Mouse (Mus musculus) kidney, adult 8-10 months (tissue): ENCODE measurements at regions not wholly inside any gene's neighbourhood (a gene's known extent, or its start where the extent isn't known, plus 50 kb on each side); places are given as distances from the start of the nearest gene placed in this dataset.
"Not testable (repeated sequence)": the region's sequence is repeated elsewhere in the genome, so short reads cannot be mapped to it uniquely, and the experiment has no call there.

Experiments
- DNase-seq, 2 experiments: peaks; one replicate each; pipeline ENCODE4 v3.0.0; 2022

GRCm38 (mm10) chrX:19341231-19342007 is 139.7 kb downstream of the Tex13c3 start:
- not testable (repeated sequence) for DNase-seq

GRCm38 (mm10) chrX:19313286-19313685 is 167.8 kb downstream of the Tex13c3 start:
- no peak for DNase-seq

DNA sequence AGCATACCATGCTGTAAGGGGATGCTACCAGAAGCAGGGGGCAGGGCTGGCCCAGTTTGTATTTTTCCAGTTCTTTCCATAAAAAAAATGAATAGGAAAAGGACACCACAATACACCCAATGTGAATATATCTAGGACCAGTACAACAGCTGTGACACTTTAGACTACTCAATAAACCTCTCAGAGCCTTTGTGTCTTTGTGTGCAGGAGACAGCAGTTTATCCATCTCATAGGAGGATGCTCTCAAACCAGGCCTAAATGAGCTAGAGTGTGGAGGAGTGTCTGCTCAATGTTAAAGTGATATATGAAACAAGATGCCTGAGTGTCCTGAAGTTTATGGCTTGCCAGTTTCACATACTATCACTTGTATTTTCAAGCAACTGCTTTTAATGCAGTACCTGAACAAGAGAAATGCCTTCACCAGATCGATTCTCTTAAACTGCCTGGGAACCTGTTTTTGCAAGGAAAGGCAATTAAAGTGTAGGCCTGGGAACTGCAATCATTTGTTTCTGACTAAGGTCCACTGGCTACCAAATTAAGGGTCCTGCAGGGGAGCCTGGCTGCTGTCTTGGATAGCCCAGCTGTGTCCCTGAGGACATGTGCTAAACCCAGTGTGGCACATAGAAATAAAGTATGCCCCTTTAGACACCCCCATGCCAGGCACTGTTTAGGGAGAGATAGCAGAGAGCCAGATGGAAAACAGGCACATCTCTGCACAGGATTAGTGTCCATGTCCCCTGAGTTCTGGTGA is 169.1 kb downstream of the Tex13c3 start:
- no peak for DNase-seq

DNA sequence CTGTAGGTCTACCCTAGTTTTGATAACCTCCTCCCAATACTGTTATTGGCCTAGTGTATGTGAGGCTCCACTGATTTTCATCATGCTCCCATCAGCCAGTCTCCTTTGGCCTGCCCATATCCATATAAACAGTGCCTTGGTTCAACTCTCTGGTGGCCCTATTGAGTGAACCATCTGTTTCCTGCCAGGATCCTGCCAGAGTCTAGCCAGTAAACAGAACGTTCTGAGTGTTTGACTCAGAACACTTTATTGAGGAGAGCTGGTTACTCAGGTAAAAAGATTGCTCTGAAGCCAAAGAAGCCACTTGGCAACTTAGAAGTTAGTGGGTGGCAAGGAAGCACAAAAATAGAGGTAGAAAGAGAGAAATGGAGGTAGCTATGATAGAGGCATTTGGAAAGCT is 169.7 kb downstream of the Tex13c3 start:
- DNase-seq, result no peak

- DNase-seq, result peak; percentile 7 to 25
Observed at GRCm38 (mm10) chrX:19288171-19288570, 192.9 kb downstream of the Tex13c3 start.

GRCm38 (mm10) chrX:19286431-19286830 is 194.7 kb downstream of the Tex13c3 start:
- DNase-seq, result peak; percentile 51 to 62

- no peak for DNase-seq
Observed at GRCm38 (mm10) chrX:19285773-19286172, 195.3 kb downstream of the Tex13c3 start.

DNA sequence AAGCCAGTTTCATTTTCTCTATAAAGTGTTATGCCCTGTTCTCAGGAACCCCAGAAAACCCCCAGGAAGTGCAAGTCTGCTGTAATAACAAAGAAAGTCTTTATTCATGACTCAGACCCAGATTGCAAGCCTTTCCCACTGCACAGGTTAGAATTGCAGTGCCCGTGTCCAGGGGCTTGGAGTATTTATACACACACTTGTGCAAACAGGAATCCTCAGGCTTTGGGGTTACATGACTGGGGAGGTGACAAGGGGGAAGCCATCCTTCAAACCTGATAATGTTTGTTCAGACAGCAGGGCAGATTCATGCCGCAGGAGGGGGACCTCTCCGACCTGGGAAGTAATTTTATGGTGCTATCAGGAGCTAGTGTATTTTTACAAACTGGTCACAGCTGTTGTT is 198.0 kb downstream of the Tex13c3 start:
- no peak for DNase-seq

DNA sequence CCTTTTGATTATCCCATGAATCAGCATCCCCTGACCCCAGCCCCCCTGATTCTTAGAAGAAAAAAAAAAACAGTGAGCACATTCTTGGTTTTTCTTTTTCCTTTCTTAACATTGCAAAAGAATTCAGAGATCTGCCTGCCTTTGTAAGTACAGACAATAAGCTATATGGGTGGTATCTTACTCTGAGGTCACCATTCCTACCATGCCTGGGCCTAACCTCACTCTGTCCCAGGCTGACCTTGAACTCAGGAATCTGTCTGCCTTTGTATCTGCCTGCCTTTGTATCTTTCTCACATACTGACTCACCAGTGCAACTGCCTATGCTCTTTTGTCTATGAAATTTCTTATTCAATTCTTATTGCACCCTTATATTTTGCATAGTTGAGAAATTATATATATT is 216.9 kb downstream of the Tex13c3 start:
- DNase-seq, result no peak

- no peak for DNase-seq
Observed at GRCm38 (mm10) chrX:19246777-19247619, 234.1 kb downstream of the Tex13c3 start.

DNA sequence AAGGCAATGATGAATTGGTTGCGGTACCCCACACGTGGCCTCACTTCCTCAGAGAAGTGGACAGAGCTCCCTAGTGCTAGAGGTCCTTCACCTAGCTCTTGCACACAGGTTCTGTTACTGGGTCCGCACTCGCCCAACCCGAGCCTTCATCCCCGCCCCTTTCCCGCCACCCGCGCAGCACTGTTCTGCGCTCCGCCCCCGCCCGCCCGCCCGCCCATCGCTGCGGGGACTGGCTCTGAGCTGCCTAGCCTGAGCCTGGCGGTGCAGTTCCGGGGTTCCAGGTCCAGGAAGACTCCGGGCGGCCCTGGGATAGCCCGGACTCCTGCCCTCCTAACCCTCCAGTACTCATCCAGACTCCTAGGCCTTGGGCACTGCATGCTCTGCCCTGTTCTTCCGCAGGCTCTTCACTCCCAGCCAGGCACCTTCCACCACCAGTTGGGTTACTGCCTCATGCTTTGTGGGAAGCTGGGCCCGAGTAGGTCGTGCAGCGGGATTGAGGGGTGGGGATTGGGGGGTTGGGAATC is 243.3 kb downstream of the Tex13c3 start:
- peak; percentile 56 to 58 for DNase-seq

DNA sequence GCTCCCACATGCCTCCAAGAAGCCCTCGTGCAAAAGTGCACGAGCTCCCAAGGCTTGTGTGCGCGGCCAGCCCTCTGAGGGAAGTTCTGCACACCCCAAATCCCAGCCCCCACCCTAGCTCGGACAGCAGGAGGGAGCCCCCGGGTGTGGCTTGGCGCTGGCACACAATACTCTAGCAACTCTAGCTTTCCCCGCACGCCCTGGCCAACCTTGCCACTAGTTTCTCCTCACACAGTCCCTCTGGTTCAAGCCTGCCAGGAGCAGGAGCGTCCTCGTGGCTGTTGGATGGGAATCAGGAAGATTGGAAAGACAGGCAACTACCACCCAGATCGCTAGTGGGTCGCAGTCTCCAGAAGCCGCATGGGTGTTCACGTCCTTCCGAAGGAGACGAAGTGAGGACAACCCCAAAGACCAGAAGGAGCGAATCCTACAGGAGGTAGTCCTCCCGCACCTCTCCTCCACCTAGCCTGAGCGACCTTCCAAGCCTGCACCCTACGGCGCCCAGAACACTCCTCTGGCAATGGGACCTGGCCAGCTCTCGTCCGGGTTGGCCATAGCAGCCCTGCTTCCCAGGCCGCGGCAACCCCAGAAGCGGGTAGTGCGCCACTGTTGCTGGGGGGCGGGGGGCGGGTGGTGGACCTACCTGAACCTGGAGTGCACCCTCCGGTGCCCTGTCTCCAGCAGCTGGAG is 243.9 kb downstream of the Tex13c3 start:
- DNase-seq, result peak; percentile 18

DNA sequence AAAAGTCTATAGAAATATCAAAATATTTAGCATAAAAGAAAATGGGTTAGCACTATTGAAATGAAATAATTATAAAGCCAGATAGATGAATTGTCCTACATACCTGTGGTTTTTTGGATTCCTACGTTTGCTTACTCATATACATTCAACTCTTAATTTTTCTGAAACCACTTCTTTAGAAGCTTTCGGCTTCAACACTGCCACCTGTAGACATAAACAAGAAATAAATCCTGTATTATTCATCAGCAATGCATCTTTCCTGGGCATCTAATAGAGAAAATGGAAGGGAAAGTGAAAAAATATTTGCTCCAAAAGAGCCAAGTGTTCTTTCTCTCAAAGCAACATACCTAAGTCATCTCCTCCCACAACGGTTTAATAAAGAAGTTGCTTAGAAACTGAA is 245.7 kb downstream of the Tex13c3 start:
- DNase-seq, result no peak

DNA sequence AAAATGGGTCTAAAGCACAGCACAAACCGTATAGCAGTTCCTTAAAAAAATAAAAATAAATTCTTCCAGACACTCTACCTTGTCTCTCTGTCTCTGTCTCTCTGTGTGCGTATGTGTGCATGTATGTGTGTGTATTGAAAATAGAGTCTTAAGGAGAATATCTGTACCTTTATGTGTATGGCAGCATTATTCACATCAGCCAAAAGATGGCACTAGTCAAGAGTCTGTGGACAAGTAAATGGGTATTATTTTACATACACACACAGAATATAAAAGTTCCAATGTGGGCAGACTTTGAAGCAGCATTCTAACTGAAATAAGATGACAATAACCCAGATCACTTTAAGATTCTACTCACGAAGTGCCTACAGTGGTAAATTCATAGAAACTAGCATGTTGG is 249.3 kb downstream of the Tex13c3 start:
- DNase-seq, result no peak

GRCm38 (mm10) chrX:19223336-19223735 is 257.8 kb downstream of the Tex13c3 start:
- no peak for DNase-seq

GRCm38 (mm10) chrX:19220785-19221496 is 260.2 kb downstream of the Tex13c3 start:
- no peak for DNase-seq

DNA sequence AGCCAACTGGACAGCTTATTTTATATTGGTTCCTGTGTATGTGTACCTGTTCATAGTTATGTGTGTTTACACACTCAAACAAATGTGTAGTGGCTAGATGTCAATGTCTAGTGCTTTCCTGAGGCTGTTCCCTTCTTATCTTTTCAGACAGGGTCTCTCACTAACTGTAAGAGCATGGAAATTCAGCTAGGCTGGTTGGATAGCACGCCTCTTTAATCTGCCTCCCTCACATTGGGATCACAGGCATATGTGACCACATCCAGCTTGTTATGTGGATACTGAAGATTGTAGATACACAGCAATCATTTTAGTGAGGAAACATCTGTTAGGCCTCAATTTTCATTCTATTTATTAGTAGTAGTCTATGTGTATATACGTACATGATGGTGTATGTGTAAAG is 261.4 kb downstream of the Tex13c3 start:
- DNase-seq, result no peak

DNA sequence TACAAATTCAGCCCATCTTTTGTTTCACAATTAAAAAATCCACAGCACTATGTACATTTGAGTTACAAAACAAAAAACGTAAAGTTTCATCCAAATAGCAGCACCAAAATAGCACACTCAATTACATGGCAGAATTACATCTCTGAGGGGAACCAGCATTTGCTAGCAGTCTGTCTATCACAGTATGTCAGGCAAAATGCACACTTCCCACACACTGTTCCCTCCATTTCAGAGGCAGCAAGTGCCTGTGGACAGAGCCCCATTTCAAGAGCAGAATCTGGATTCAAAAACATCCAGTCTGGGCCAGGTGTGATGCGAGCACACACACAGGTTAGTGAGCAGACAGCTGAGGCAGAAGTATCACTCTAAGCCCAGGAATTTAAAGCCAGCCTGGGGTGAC is 261.8 kb downstream of the Tex13c3 start:
- DNase-seq, result no peak

DNA sequence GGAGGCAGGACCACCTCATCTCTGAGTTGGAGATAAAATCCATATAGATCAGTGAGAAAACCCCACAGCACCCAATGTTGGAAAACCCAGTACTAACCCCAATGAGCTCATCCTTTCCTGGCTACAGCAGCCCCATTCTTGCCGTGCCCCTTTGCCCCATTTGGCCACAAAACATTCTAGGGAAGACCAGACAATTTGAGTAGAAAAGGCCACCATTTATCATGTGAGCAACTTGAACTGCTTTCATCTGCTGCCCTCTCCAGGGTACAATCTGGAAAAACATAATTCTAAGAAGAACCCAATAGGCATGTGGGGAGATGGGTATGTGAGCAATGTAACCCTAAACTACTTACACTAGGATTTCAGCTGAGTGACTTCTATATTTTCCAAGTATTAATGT is 274.7 kb downstream of the Tex13c3 start:
- peak in 1 of 2 experiments; percentile 7 for DNase-seq

- DNase-seq, result no peak
Observed at GRCm38 (mm10) chrX:19202542-19202941, 278.6 kb downstream of the Tex13c3 start.

DNA sequence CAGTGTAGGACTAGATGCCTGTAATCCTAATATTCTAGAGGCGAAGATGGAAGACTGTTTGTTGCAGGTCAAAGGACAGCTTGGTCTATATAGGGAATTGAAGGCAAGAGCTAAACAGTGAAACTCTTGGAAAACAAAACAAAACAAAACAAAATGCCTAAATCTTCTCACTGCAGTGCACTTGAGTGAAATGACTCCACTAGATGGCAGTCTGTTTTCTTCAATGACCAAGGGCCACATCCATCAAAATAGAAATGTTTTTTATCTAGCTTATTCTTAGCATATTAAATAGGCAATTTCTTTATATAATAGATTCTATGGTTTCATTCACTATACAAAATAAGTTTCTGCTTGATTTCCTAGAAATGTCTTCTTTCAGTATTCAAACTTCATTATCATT is 279.7 kb downstream of the Tex13c3 start:
- DNase-seq, result no peak

DNA sequence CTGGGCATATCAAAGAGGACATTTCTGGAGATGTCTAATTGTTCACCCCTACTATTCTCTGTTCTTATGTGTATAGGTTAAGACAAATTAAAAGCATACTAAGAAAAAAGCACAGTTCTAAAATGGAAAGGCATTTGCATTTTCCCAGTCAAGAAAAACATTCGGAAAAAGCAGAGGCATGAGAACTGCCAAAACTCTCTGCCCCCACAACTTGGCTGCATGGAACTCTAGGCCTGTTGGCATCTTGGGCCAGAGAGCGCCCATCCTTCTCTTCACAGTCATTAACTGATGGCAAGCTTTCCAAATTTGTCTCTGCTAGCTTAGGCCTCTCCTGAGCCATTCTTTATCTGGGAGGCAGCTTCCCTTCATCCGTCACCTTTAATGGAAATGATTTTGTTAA is 281.6 kb downstream of the Tex13c3 start:
- no peak for DNase-seq
